Mouse (Mus musculus) lung, adult 18-20 months (tissue): Measurements from ENCODE around the gene Golga4.

Experiments
- DNase-seq, 2 experiments: peaks; one replicate each; pipeline ENCODE4 v3.0.0; 2022; ENCODE audit warnings: mixed read lengths in 2 of 2

Golga4 gene

GRCm38 (mm10) chr9:118529783-118530182 is 23.7 kb downstream of the Golga4 start:
- DNase-seq: no peak

GRCm38 (mm10) chr9:118530679-118531078 is 24.6 kb downstream of the Golga4 start:
- peak in 1 of 2 experiments; percentile 18 for DNase-seq

GRCm38 (mm10) chr9:118532516-118533205 is 26.6 kb downstream of the Golga4 start:
- DNase-seq: no peak

- no peak for DNase-seq
Measured at GRCm38 (mm10) chr9:118536946-118537345, 30.9 kb downstream of the Golga4 start.

GRCm38 (mm10) chr9:118537463-118538339 is 31.6 kb downstream of the Golga4 start:
- no peak for DNase-seq

- DNase-seq: no peak
Measured at GRCm38 (mm10) chr9:118541851-118542250, 35.8 kb downstream of the Golga4 start.

- no peak for DNase-seq
Measured at GRCm38 (mm10) chr9:118545146-118545545, 39.1 kb downstream of the Golga4 start.

GRCm38 (mm10) chr9:118548651-118549050 is 42.6 kb downstream of the Golga4 start:
- DNase-seq: no peak

GRCm38 (mm10) chr9:118556951-118557780 is 51.1 kb downstream of the Golga4 start:
- peak in 1 of 2 experiments; percentile 7 for DNase-seq

- no peak for DNase-seq
Measured at GRCm38 (mm10) chr9:118563356-118563755, 57.3 kb downstream of the Golga4 start.

GRCm38 (mm10) chr9:118563866-118564265 is 57.8 kb downstream of the Golga4 start:
- no peak for DNase-seq

- DNase-seq: no peak
Measured at GRCm38 (mm10) chr9:118564696-118565095, 58.6 kb downstream of the Golga4 start.

GRCm38 (mm10) chr9:118569328-118569727 is 63.3 kb downstream of the Golga4 start:
- DNase-seq: no peak

GRCm38 (mm10) chr9:118570865-118571264 is 64.8 kb downstream of the Golga4 start:
- DNase-seq: no peak

- no peak for DNase-seq
Measured at GRCm38 (mm10) chr9:118571701-118572100, 65.6 kb downstream of the Golga4 start.

- no peak for DNase-seq
Measured at GRCm38 (mm10) chr9:118574911-118575310, 68.8 kb downstream of the Golga4 start.

GRCm38 (mm10) chr9:118580371-118580770 is 74.3 kb downstream of the Golga4 start:
- DNase-seq: no peak

- no peak for DNase-seq
Measured at GRCm38 (mm10) chr9:118582757-118583156, 76.7 kb downstream of the Golga4 start.

GRCm38 (mm10) chr9:118584838-118585237 is 78.8 kb downstream of the Golga4 start:
- no peak for DNase-seq

- no peak for DNase-seq
Measured at GRCm38 (mm10) chr9:118585998-118586397, 79.9 kb downstream of the Golga4 start.

- no peak for DNase-seq
Measured at GRCm38 (mm10) chr9:118587115-118587514, 81.0 kb downstream of the Golga4 start.

- no peak for DNase-seq
Measured at GRCm38 (mm10) chr9:118589249-118589648, 83.2 kb downstream of the Golga4 start.

- no peak for DNase-seq
Measured at GRCm38 (mm10) chr9:118590230-118590629, 84.2 kb downstream of the Golga4 start.
